Mouse (Mus musculus) liver, postnatal 0 days (tissue): ENCODE data around the gene Polr1e.

Experiments
- CTCF ChIP-seq: sonication (generic); IDR thresholded peaks from 2 replicates; pipeline ENCODE4 v1.5.1; 2016; ENCODE audit warnings: antibody characterized with exemption, low read depth
- EP300 ChIP-seq: IDR thresholded peaks from 2 replicates; pipeline ENCODE4 v1.6.1; 2016; ENCODE audit warnings: antibody characterized with exemption, low read depth, mild to moderate bottlenecking

GRCm38 (mm10) chr4:45082951-45083350 is 64.6 kb downstream of the Polr1e start:
- TF ChIP-seq CTCF (no peak), EP300 (no peak)
